Mouse (Mus musculus): ENCODE data around the gene Ptma. TPM values are rescaled to one million over a fixed set of nuclear protein-coding genes. Genes with fewer than 3 reads are reported as not detected.
A peak's percentile ranks its signal among the peaks of the same experiment; 100 is the strongest.

The Ptma gene
- polyA plus RNA-seq, 1 experiment, result 915 TPM

- peaks cover 17% of the 10 kb centered on the region for H3K4me1 ChIP-seq (ENCODE audit: control insufficient read depth, insufficient read depth, insufficient read length)
- TF ChIP-seq CTCF (IDR thresholded peaks at IDR 0.05; ENCODE audit: extremely low read depth, insufficient read depth, insufficient read length, insufficient replicate concordance) (no peak), POLR2A (IDR thresholded peaks at IDR 0.05; ENCODE audit: low read depth, low read length) (no peak)
- H3K4me3 ChIP-seq (ENCODE audit: extremely low read depth, insufficient read depth, insufficient read length), result no peak overlapping the region
- H3K36me3 ChIP-seq (ENCODE audit: control insufficient read depth, insufficient read depth, low read length), result no peaks in the 10 kb centered on the region
- WGBS, result 37% methylated on average over 7 of the region's 7 CpGs
- no peak for DNase-seq (ENCODE audit: low read depth in 1 of 2, low spot score in 2 of 2)
- no peaks in the 10 kb centered on the region for H3K27me3 ChIP-seq (ENCODE audit: control insufficient read depth, insufficient read depth, low read length)
- H3K27ac ChIP-seq (ENCODE audit: insufficient read depth, low read length), result peak overlapping the region; percentile 33; the same call in 1 of the 2 replicates
Observed at GRCm38 (mm10) chr1:86522286-86522871, 4.1 kb upstream of the Ptma start.

GRCm38 (mm10) chr1:86523776-86524618 lies 2.5 kb upstream of the Ptma start:
- Histone ChIP-seq H3K27me3 (ENCODE audit: control insufficient read depth, insufficient read depth, low read length) (no peaks in the 10 kb centered on the region), H3K4me1 (ENCODE audit: control insufficient read depth, insufficient read depth, insufficient read length) (peaks cover 17% of the 10 kb centered on the region), H3K27ac (ENCODE audit: insufficient read depth, low read length) (no peak overlapping the region), H3K4me3 (ENCODE audit: extremely low read depth, insufficient read depth, insufficient read length) (no peak overlapping the region), H3K36me3 (ENCODE audit: control insufficient read depth, insufficient read depth, low read length) (no peaks in the 10 kb centered on the region)
- no peak for TF ChIP-seq POLR2A (IDR thresholded peaks at IDR 0.05; ENCODE audit: low read depth, low read length)
- no peak for TF ChIP-seq CTCF (IDR thresholded peaks at IDR 0.05; ENCODE audit: extremely low read depth, insufficient read depth, insufficient read length, insufficient replicate concordance)
- no peak for DNase-seq (ENCODE audit: low read depth in 1 of 2, low spot score in 2 of 2)
- WGBS, result 78% methylated on average over 8 of the region's 8 CpGs

- Histone ChIP-seq H3K36me3 (ENCODE audit: control insufficient read depth, insufficient read depth, low read length) (peaks cover 5% of the 10 kb centered on the region), H3K27me3 (ENCODE audit: control insufficient read depth, insufficient read depth, low read length) (no peaks in the 10 kb centered on the region), H3K27ac (ENCODE audit: insufficient read depth, low read length) (peak overlapping the region; percentile 100), H3K4me1 (ENCODE audit: control insufficient read depth, insufficient read depth, insufficient read length) (peaks cover 21% of the 10 kb centered on the region), H3K4me3 (ENCODE audit: extremely low read depth, insufficient read depth, insufficient read length) (peak overlapping the region; percentile 76)
- 8% methylated on average over 53 of the region's 53 CpGs for WGBS
- no peak for TF ChIP-seq POLR2A (IDR thresholded peaks at IDR 0.05; ENCODE audit: low read depth, low read length)
- peak; percentile 96 for TF ChIP-seq CTCF (IDR thresholded peaks at IDR 0.05; ENCODE audit: extremely low read depth, insufficient read depth, insufficient read length, insufficient replicate concordance)
- DNase-seq (ENCODE audit: low read depth in 1 of 2, low spot score in 2 of 2), result peak; percentile 97 to 99
Observed at GRCm38 (mm10) chr1:86524619-86525498, 1.7 kb upstream of the Ptma start.

- peak in 1 of 2 experiments; percentile 79 for DNase-seq (ENCODE audit: low read depth in 1 of 2, low spot score in 2 of 2)
- no peak for TF ChIP-seq CTCF (IDR thresholded peaks at IDR 0.05; ENCODE audit: extremely low read depth, insufficient read depth, insufficient read length, insufficient replicate concordance)
- no peak for TF ChIP-seq POLR2A (IDR thresholded peaks at IDR 0.05; ENCODE audit: low read depth, low read length)
Observed at GRCm38 (mm10) chr1:86525499-86526115, 919 bp upstream of the Ptma start.

DNA sequence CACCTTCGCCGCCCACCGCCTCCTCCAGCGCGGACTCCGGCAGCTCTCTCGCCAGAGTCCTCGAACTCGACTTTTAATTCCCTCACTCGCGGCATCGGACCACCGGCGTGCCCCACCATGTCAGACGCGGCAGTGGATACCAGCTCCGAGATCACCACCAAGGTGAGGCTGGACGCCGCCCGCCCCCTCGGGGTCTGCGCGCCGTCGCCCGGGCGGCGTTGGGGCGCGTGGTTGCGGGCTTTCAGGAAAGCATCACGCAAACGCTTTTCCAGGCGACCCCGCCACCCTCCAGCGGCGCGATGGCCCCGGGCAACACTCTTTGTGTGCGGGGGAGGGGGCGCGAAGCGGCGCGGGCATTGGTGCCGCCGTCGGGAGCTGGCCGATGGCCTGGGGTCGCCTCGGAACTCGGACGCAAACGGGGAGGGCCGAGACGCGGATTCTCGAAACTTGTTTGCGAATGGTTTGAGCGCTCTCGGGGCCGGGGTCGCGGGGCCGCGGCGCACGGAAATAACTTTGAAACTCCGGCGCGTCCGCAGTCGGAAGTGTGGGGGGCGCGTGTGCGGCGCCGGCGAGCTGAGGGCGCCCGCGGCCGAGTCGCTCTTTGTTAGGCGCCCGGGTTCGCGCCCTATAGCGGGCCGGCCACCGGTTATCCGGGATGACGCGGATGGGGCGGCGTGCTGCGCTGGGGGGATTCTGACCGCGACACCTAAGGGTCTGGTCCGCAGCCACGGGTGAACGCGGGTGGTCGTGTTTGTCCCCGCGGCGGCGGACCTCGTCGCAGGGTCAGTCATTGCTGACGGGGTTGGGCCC lies 468 bp downstream of the Ptma start:
- Histone ChIP-seq H3K27ac (ENCODE audit: insufficient read depth, low read length) (peak overlapping the region; percentile 95), H3K4me1 (ENCODE audit: control insufficient read depth, insufficient read depth, insufficient read length) (peaks cover 21% of the 10 kb centered on the region), H3K27me3 (ENCODE audit: control insufficient read depth, insufficient read depth, low read length) (no peaks in the 10 kb centered on the region), H3K36me3 (ENCODE audit: control insufficient read depth, insufficient read depth, low read length) (peaks cover 8% of the 10 kb centered on the region), H3K4me3 (ENCODE audit: extremely low read depth, insufficient read depth, insufficient read length) (peak overlapping the region; percentile 94)
- WGBS, result under 1% methylated on average over 111 of the region's 111 CpGs
- no peak; the same call in 1 of the 2 replicates for TF ChIP-seq POLR2A (IDR thresholded peaks at IDR 0.05; ENCODE audit: low read depth, low read length)
- TF ChIP-seq CTCF (IDR thresholded peaks at IDR 0.05; ENCODE audit: extremely low read depth, insufficient read depth, insufficient read length, insufficient replicate concordance), result no peak
- peak in 1 of 2 experiments; percentile 49 for DNase-seq (ENCODE audit: low read depth in 1 of 2, low spot score in 2 of 2)

More at GRCm38 (mm10) chr1:86525499-86526115, 919 bp upstream of the Ptma start:
- Histone ChIP-seq H3K4me1 (ENCODE audit: control insufficient read depth, insufficient read depth, insufficient read length) (peaks cover 21% of the 10 kb centered on the region), H3K4me3 (ENCODE audit: extremely low read depth, insufficient read depth, insufficient read length) (peak overlapping the region; percentile 76), H3K36me3 (ENCODE audit: control insufficient read depth, insufficient read depth, low read length) (peaks cover 6% of the 10 kb centered on the region), H3K27me3 (ENCODE audit: control insufficient read depth, insufficient read depth, low read length) (no peaks in the 10 kb centered on the region), H3K27ac (ENCODE audit: insufficient read depth, low read length) (peak overlapping the region; percentile 100)
- WGBS, result under 1% methylated on average over 44 of the region's 44 CpGs
